9 mouse cellular contexts compared by ENCODE assay signal in genomic region chr10:121781159-121781558, GRCm38 (mm10). TPM values are rescaled to one million over a fixed set of nuclear protein-coding genes. Genes with fewer than 3 reads are reported as not detected.
DNase-seq lines count a peak whose midpoint lies in the region; ATAC-seq and TF ChIP-seq lines count a peak whose summit lies in the region.
"Had no signal": no experiment of that assay in that cellular context is flagged by ENCODE, and none has a peak within 500 bp of the region (broad histone marks: within the 10 kb centered on the region; RNA-seq: fewer than 3 reads in every experiment).

No protein-coding gene starts in this region.

- ATAC-seq in kidney, embryonic 14.5 days (ENCODE audit: low FRiP score, low TSS enrichment) = no peak
- ATAC-seq in limb, embryonic 14.5 days (ENCODE audit: low FRiP score, low read depth) = 0 out of 2 replicates have a peak, but pooled peaks have one; percentile 23
- ATAC-seq in stomach, embryonic 15.5 days (ENCODE audit: insufficient read depth, low FRiP score, low read depth) = peak; percentile 33; the same call in 1 of the 2 replicates

- DNase-seq in kidney, postnatal 10 days = peak; percentile 55
- DNase-seq in limb, embryonic 14.5 days (ENCODE audit: low spot score) = no peak
- DNase-seq in urinary bladder, postnatal 14 days (ENCODE audit: low spot score) = no peak
- DNase-seq in left cerebral cortex, adult 9 months (ENCODE audit: low spot score in 2 of 2) = no peak
- no peak for DNase-seq in frontal cortex, postnatal 36 days (ENCODE audit: low spot score in 2 of 2)
- DNase-seq: gastrocnemius, postnatal 36 days had no signal

- H3K4me1 ChIP-seq in kidney, embryonic 14.5 days (ENCODE audit: control insufficient read depth, insufficient read depth, low read length) = no peaks in the 10 kb centered on the region
- no peaks in the 10 kb centered on the region for H3K4me1 ChIP-seq in bone marrow macrophage, adult 2 months (ENCODE audit: control insufficient read depth, insufficient read depth, low read length)
- no peaks in the 10 kb centered on the region for H3K4me1 ChIP-seq in limb, embryonic 14.5 days (ENCODE audit: control insufficient read depth, insufficient read depth, low read length)
- 0 out of 2 replicates have a peak, but pooled peaks cover 3% of the 10 kb centered on the region for H3K4me1 ChIP-seq in stomach, embryonic 15.5 days

- H3K27ac ChIP-seq in kidney, embryonic 14.5 days (ENCODE audit: low read depth, low read length) = no peak overlapping the region
- no peak overlapping the region for H3K27ac ChIP-seq in bone marrow macrophage, adult 2 months (ENCODE audit: insufficient read depth, low read depth, low read length)
- no peak overlapping the region for H3K27ac ChIP-seq in limb, embryonic 14.5 days (replicated peaks; ENCODE audit: low read depth, low read length)
- H3K27ac ChIP-seq in stomach, embryonic 15.5 days = no peak overlapping the region

- TF ChIP-seq CTCF in bone marrow macrophage, adult 2 months (IDR thresholded peaks at IDR 0.05; ENCODE audit: low read depth, low read length) = no peak

- no peak overlapping the region for H3K4me3 ChIP-seq in kidney, embryonic 14.5 days (ENCODE audit: low read length)
- 0 out of 2 replicates have a peak overlapping the region, but pooled peaks have one; percentile 3 for H3K4me3 ChIP-seq in bone marrow macrophage, adult 2 months (ENCODE audit: insufficient read depth, low read length)
- H3K4me3 ChIP-seq in limb, embryonic 14.5 days (replicated peaks; ENCODE audit: low read length) = no peak overlapping the region
- no peak overlapping the region for H3K4me3 ChIP-seq in stomach, embryonic 15.5 days (replicated peaks)

- H3K9ac ChIP-seq in kidney, embryonic 14.5 days (ENCODE audit: low read depth, low read length) = no peak overlapping the region
- H3K9ac ChIP-seq in limb, embryonic 14.5 days (ENCODE audit: low read depth, low read length, severe bottlenecking) = no peak overlapping the region
- no peak overlapping the region for H3K9ac ChIP-seq in stomach, embryonic 15.5 days

- H3K9me3 ChIP-seq in kidney, embryonic 14.5 days (ENCODE audit: control insufficient read depth, low read length) = peaks cover 4% of the 10 kb centered on the region; the same call in 1 of the 2 replicates
- H3K9me3 ChIP-seq in limb, embryonic 14.5 days (ENCODE audit: control insufficient read depth, low read length) = 0 out of 2 replicates have a peak, but pooled peaks cover 6% of the 10 kb centered on the region
- H3K9me3 ChIP-seq in stomach, embryonic 15.5 days = no peaks in the 10 kb centered on the region

- WGBS in kidney, embryonic 14.5 days = 50% methylated on average over 14 of the region's 14 CpGs
- 54% methylated on average over 14 of the region's 14 CpGs for WGBS in limb, embryonic 14.5 days
- WGBS in stomach, embryonic 15.5 days = 37% methylated on average over 14 of the region's 14 CpGs

- no peak for TF ChIP-seq POLR2A in bone marrow macrophage, adult 2 months (IDR thresholded peaks at IDR 0.05; ENCODE audit: borderline replicate concordance, low read depth, low read length)
- TF ChIP-seq POLR2A in limb, embryonic 14.5 days (IDR thresholded peaks at IDR 0.05; ENCODE audit: borderline replicate concordance, extremely low read depth, insufficient read depth, insufficient read length) = no peak

- H3K36me3 ChIP-seq in kidney, embryonic 14.5 days (ENCODE audit: control insufficient read depth, insufficient read depth, low read length) = peaks cover 12% of the 10 kb centered on the region; the same call in 1 of the 2 replicates
- H3K36me3 ChIP-seq in limb, embryonic 14.5 days (ENCODE audit: control insufficient read depth, insufficient read depth, low read length) = peaks cover 19% of the 10 kb centered on the region
- H3K36me3 ChIP-seq in stomach, embryonic 15.5 days = peaks cover 21% of the 10 kb centered on the region

- H3K27me3 ChIP-seq in kidney, embryonic 14.5 days (ENCODE audit: control insufficient read depth, insufficient read depth, low read length) = no peaks in the 10 kb centered on the region
- H3K27me3 ChIP-seq in limb, embryonic 14.5 days (ENCODE audit: control insufficient read depth, insufficient read depth, low read length) = no peaks in the 10 kb centered on the region
- H3K27me3 ChIP-seq in stomach, embryonic 15.5 days (replicated peaks) = no peaks in the 10 kb centered on the region

- no peak overlapping the region for H3K4me2 ChIP-seq in kidney, embryonic 14.5 days (replicated peaks; ENCODE audit: low read depth, low read length)
- H3K4me2 ChIP-seq in limb, embryonic 14.5 days (replicated peaks; ENCODE audit: low read depth, low read length, severe bottlenecking) = no peak overlapping the region
- H3K4me2 ChIP-seq in stomach, embryonic 15.5 days = peak overlapping the region; percentile 8; the same call in 1 of the 2 replicates

RNA-seq across cellular contexts. Expression of gene BC048403, which starts 41.4 kb away (rescaled TPM):
- polyA plus RNA-seq in kidney, embryonic 14.5 days (2014; fragmentation: Nextera tagmentation; extraction: Ambion mirVana) = 2.6 and 3.6 TPM in 2 replicates
- polyA plus RNA-seq in bone marrow macrophage, adult 2 months (2012; ENCODE audit: insufficient read depth, insufficient read length, missing spikeins) = 4.8 and 7.5 TPM in 2 replicates
- 5.5 and 6.6 TPM in 2 replicates for polyA plus RNA-seq in limb, embryonic 14.5 days (2012; rRNA removed)
- 3.9 and 4.0 TPM in 2 replicates for polyA plus RNA-seq in limb, embryonic 14.5 days (2014; fragmentation: Nextera tagmentation; extraction: Ambion mirVana)
- polyA plus RNA-seq in stomach, embryonic 15.5 days (2015; fragmentation: Nextera tagmentation; extraction: Ambion mirVana) = 2.7 and 3.2 TPM in 2 replicates
